Mouse (Mus musculus) heart, adult 2 months (tissue): ENCODE measurements around the gene Prp2. TPM values are rescaled to one million over a fixed set of nuclear protein-coding genes. Genes with fewer than 3 reads are reported as not detected.
"Not testable (repeated sequence)": the region's sequence is repeated elsewhere in the genome, so short reads cannot be mapped to it uniquely, and the experiment has no call there.

Experiments
- DNase-seq, 2 experiments: peaks; one replicate each; pipeline ENCODE4 v3.0.0; 2021
- H3K27ac ChIP-seq: fragments of 200-600 bp; 2 replicates; pipeline ENCODE4 v1.8.1; 2022
- H3K27me3 ChIP-seq: fragments of 200-500 bp; 2 replicates; pipeline ENCODE4 v1.6.1; 2012; ENCODE audit warnings: mild to moderate bottlenecking, low read length, inconsistent platforms, mixed read lengths; ENCODE audit not compliant: control insufficient read depth, insufficient read depth
- H3K36me3 ChIP-seq: fragments of 200-500 bp; 2 replicates; pipeline ENCODE4 v1.6.1; 2012; ENCODE audit warnings: low read length, inconsistent platforms; ENCODE audit not compliant: control insufficient read depth, insufficient read depth
- H3K4me1 ChIP-seq: fragments of 200-500 bp; 2 replicates; pipeline ENCODE4 v1.6.1; 2011; ENCODE audit warnings: low read length; ENCODE audit not compliant: control insufficient read depth, insufficient read depth
- H3K4me3 ChIP-seq: fragments of 200-600 bp; 2 replicates; pipeline ENCODE4 v1.8.1; 2022
- H3K79me2 ChIP-seq: fragments of 200-500 bp; replicated peaks from 2 replicates; pipeline ENCODE4 v1.6.1; 2012; ENCODE audit warnings: mild to moderate bottlenecking, inconsistent platforms, low read length, moderate library complexity, mixed read lengths; ENCODE audit not compliant: control insufficient read depth, insufficient read depth
- H3K9ac ChIP-seq: fragments of 200-500 bp; 2 replicates; pipeline ENCODE4 v1.6.1; 2012; ENCODE audit warnings: low read depth, mild to moderate bottlenecking, control low read depth, inconsistent platforms, low read length, mixed read lengths
- CTCF ChIP-seq: fragments of 200-600 bp; IDR thresholded peaks from 2 replicates; pipeline ENCODE4 v1.8.1; 2022; ENCODE audit warnings: antibody characterized with exemption, mild to moderate bottlenecking, moderate library complexity
- EP300 ChIP-seq: fragments of 200-500 bp; IDR thresholded peaks from 2 replicates; pipeline ENCODE4 v1.6.1; 2011; ENCODE audit warnings: low read depth, low read length, control low read depth; ENCODE audit not compliant: insufficient read depth
- POLR2A ChIP-seq: fragments of 200-500 bp; IDR thresholded peaks from 2 replicates; pipeline ENCODE4 v1.6.1; 2011; ENCODE audit warnings: mild to moderate bottlenecking, low read depth, low read length, control low read depth; ENCODE audit not compliant: insufficient read depth
- WGBS: fragments of 180-500 bp; shearing (Covaris S2); methylation state at CpG from one replicate; pipeline ENCODE4 v1.1.7; 2018; 5-methylcytosine and 5-hydroxymethylcytosine counted together
- intact Hi-C: fragments of 180-260 bp; cut with DNase I; formaldehyde crosslinking; loops from one replicate; pipeline ENCODE4 v1.15.1; 2025
- long read RNA-seq: library from polyadenylated mRNA; stranded (forward); transcript quantifications from one replicate; pipeline ENCODE4 v2.0.0, GENCODE M21; 2021
- polyA plus RNA-seq: library from polyadenylated mRNA; depleted of rRNA; stranded (reverse); fragments of >200 nt; gene quantifications from 2 replicates; pipeline ENCODE4 v1.2.3, GENCODE M21; 2012; rRNA removed
- total RNA-seq, 2 experiments: library from RNA; stranded (reverse); gene quantifications; 2 replicates each; pipeline ENCODE4 v1.2.3; 2021

Gene Prp2
- total RNA-seq (not detected), polyA plus RNA-seq (not detected in 2 replicates)
- long read RNA-seq: 0 reads

- intact Hi-C loops, H3K36me3 ChIP-seq, H3K9ac ChIP-seq, H3K27ac ChIP-seq, H3K27me3 ChIP-seq, H3K79me2 ChIP-seq, DNase-seq, H3K4me1 ChIP-seq, H3K4me3 ChIP-seq: not testable (repeated sequence)
- 45% methylated on average over 2 of the region's 2 CpGs for WGBS
Observed at GRCm38 (mm10) chr6:132595613-132596012, at the start of gene Prp2. Gene Prp2, plus strand, starts transcription at chr6:132595913.

GRCm38 (mm10) chr6:132569509-132569908 is 26.2 kb upstream of the Prp2 start, which contains the start of gene Prh1:
Gene Prh1, plus strand, starts transcription at chr6:132569809.
- intact Hi-C loops, H3K27ac ChIP-seq, DNase-seq, H3K27me3 ChIP-seq, H3K9ac ChIP-seq, H3K79me2 ChIP-seq, H3K4me3 ChIP-seq, H3K4me1 ChIP-seq, H3K36me3 ChIP-seq: not testable (repeated sequence)
- WGBS: 52% methylated on average over 1 of the region's 1 CpGs

GRCm38 (mm10) chr6:132649399-132649798 is 53.7 kb downstream of the Prp2 start:
- no peak overlapping the region for H3K4me3 ChIP-seq
- H3K79me2 ChIP-seq: no peaks in the 10 kb centered on the region
- H3K9ac ChIP-seq: no peak overlapping the region
- H3K36me3 ChIP-seq: no peaks in the 10 kb centered on the region
- TF ChIP-seq EP300 (no peak), CTCF (peak; percentile 67), POLR2A (no peak)
- H3K27me3 ChIP-seq: no peaks in the 10 kb centered on the region
- no peak overlapping the region for H3K27ac ChIP-seq
- no peaks in the 10 kb centered on the region for H3K4me1 ChIP-seq
- intact Hi-C loops: loop anchor here (5.0 kb wide), 1 partner anchor 558 kb away; no protein-coding TSS in a partner anchor
- DNase-seq: no peak

Other genes with a start within 250 kb of the Prp2 start
- gene Gm8882, start 231.8 kb upstream of the Prp2 start, total RNA-seq: not detected
- not detected in 2 replicates for gene Gm8882, start 231.8 kb upstream of the Prp2 start, polyA plus RNA-seq
- not detected for gene Prh1, start 26.1 kb upstream of the Prp2 start, total RNA-seq
- gene Prh1, start 26.1 kb upstream of the Prp2 start, polyA plus RNA-seq: not detected in 2 replicates
- gene A630073D07Rik, start 55.6 kb downstream of the Prp2 start, total RNA-seq: not detected
- not detected in 2 replicates for gene A630073D07Rik, start 55.6 kb downstream of the Prp2 start, polyA plus RNA-seq
- not detected for gene Tas2r120, start 61.0 kb downstream of the Prp2 start, total RNA-seq
- gene Tas2r120, start 61.0 kb downstream of the Prp2 start, polyA plus RNA-seq: not detected in 2 replicates
- not detected for gene Tas2r121, start 105.1 kb downstream of the Prp2 start, total RNA-seq
- not detected in 2 replicates for gene Tas2r121, start 105.1 kb downstream of the Prp2 start, polyA plus RNA-seq
- not detected for gene Tas2r122, start 116.0 kb downstream of the Prp2 start, total RNA-seq
- not detected in 2 replicates for gene Tas2r122, start 116.0 kb downstream of the Prp2 start, polyA plus RNA-seq
- not detected for gene Tas2r115, start 142.1 kb downstream of the Prp2 start, total RNA-seq
- gene Tas2r115, start 142.1 kb downstream of the Prp2 start, polyA plus RNA-seq: not detected in 2 replicates
- gene Tas2r124, start 158.8 kb downstream of the Prp2 start, total RNA-seq: not detected
- not detected in 2 replicates for gene Tas2r124, start 158.8 kb downstream of the Prp2 start, polyA plus RNA-seq
- gene Tas2r102, start 166.2 kb downstream of the Prp2 start, total RNA-seq: not detected
- gene Tas2r102, start 166.2 kb downstream of the Prp2 start, polyA plus RNA-seq: not detected in 2 replicates
- not detected for gene Tas2r136, start 182.2 kb downstream of the Prp2 start, total RNA-seq
- not detected in 2 replicates for gene Tas2r136, start 182.2 kb downstream of the Prp2 start, polyA plus RNA-seq
- not detected for gene Tas2r117, start 206.9 kb downstream of the Prp2 start, total RNA-seq
- not detected in 2 replicates for gene Tas2r117, start 206.9 kb downstream of the Prp2 start, polyA plus RNA-seq